Mouse (Mus musculus) kidney, adult 2 months (tissue): Measurements from ENCODE around the gene Cdh13. TPM values are rescaled to one million over a fixed set of nuclear protein-coding genes. Genes with fewer than 3 reads are reported as not detected.
"Not testable (repeated sequence)": the region's sequence is repeated elsewhere in the genome, so short reads cannot be mapped to it uniquely, and the experiment has no call there.

Experiments
- DNase-seq: peaks from one replicate; pipeline ENCODE4 v3.0.0; 2021
- H3K27ac ChIP-seq: fragments of 200-500 bp; 2 replicates; pipeline ENCODE4 v1.5.1; 2012; ENCODE audit warnings: low read depth, low read length, control low read depth, inconsistent platforms; ENCODE audit not compliant: insufficient read depth
- H3K27me3 ChIP-seq: fragments of 200-500 bp; replicated peaks from 2 replicates; pipeline ENCODE4 v1.6.1; 2012; ENCODE audit warnings: mild to moderate bottlenecking, moderate library complexity, low read length, inconsistent platforms; ENCODE audit not compliant: control insufficient read depth, insufficient read depth
- H3K36me3 ChIP-seq: fragments of 200-500 bp; 2 replicates; pipeline ENCODE4 v1.6.1; 2012; ENCODE audit warnings: mild to moderate bottlenecking, moderate library complexity, low read length, inconsistent platforms; ENCODE audit not compliant: control insufficient read depth, insufficient read depth
- H3K4me1 ChIP-seq: fragments of 200-500 bp; 2 replicates; pipeline ENCODE4 v1.6.1; 2011; ENCODE audit warnings: low read length; ENCODE audit not compliant: control insufficient read depth, insufficient read depth
- H3K4me3 ChIP-seq: fragments of 200-500 bp; 2 replicates; pipeline ENCODE4 v1.5.1; 2011; ENCODE audit warnings: mild to moderate bottlenecking, low read depth, low read length, control low read depth; ENCODE audit not compliant: insufficient read depth
- CTCF ChIP-seq: fragments of 200-500 bp; conservative IDR thresholded peaks from 2 replicates; pipeline ENCODE4 v1.5.1; 2011; ENCODE audit warnings: low read depth, mild to moderate bottlenecking, control low read depth, low read length, moderate library complexity, mixed read lengths; ENCODE audit not compliant: insufficient read depth, insufficient read length
- POLR2A ChIP-seq: fragments of 200-500 bp; IDR thresholded peaks from one replicate; pipeline ENCODE4 v1.6.1; 2011; ENCODE audit warnings: low read depth, low read length, control low read depth
- WGBS: fragments of 180-500 bp; shearing (Covaris S2); methylation state at CpG from one replicate; pipeline ENCODE4 v1.1.7; 2018; 5-methylcytosine and 5-hydroxymethylcytosine counted together
- polyA plus RNA-seq: library from polyadenylated mRNA; depleted of rRNA; stranded (reverse); fragments of >200 nt; gene quantifications from 2 replicates; pipeline ENCODE4 v1.2.3, GENCODE M21; 2012

Gene Cdh13
- polyA plus RNA-seq, 1 experiment: 11.6 TPM

- Histone ChIP-seq H3K4me3 (peak overlapping the region; percentile 87), H3K27me3 (no peaks in the 10 kb centered on the region), H3K27ac (no peak overlapping the region), H3K4me1 (no peaks in the 10 kb centered on the region), H3K36me3 (no peaks in the 10 kb centered on the region)
- TF ChIP-seq POLR2A (no peak), CTCF (no peak)
- WGBS: 41% methylated on average over 22 of the region's 22 CpGs
- DNase-seq: no peak
These were observed 1061.6 kb downstream of the Cdh13 start for GRCm38 (mm10) chr8:119345029-119345682.

DNA sequence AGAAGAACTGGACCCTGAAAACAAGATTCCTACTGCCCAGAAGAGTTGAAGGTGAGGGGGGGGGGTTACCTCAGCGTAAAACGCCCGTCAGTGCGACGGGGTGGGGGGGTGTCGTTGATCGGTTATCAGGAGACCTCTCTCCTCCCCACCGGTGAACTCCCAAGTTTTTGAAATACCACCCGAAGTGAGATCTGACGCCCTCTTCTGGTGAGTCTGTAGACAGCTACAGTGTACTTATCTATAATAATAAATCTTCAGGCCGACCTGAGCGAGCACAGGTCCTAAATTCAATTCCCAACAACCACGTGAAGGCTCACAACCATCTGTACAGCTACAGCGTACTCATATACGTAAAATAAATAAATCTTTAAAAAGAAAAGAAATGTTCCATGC, 1062.1 kb downstream of the Cdh13 start:
- Histone ChIP-seq H3K27ac (no peak overlapping the region), H3K27me3 (no peaks in the 10 kb centered on the region), H3K36me3 (no peaks in the 10 kb centered on the region), H3K4me1 (no peaks in the 10 kb centered on the region), H3K4me3 (no peak overlapping the region)
- WGBS: 84% methylated on average over 15 of the region's 15 CpGs
- TF ChIP-seq POLR2A (no peak), CTCF (no peak)
- no peak for DNase-seq

DNA sequence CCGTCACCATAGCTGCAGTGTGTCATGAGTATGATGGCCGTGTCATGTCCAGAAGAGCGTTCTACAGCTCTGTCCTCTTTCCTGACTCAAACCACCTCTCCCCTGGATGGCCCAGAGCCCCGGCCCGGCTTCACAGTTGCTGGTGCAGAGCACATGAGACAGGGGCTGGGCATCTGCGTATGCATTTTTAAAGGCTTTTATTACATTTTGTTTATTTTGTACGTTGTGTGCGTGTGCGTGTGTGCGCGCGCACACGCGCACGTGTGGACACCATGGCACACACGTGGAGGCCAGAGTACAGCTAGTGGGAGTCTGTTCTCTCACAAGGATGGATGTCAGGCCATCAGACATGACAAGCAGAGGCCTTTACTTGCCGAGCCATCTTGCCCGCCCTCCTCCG, 1068.1 kb downstream of the Cdh13 start:
- TF ChIP-seq CTCF (no peak), POLR2A (no peak)
- WGBS: 93% methylated on average over 19 of the region's 19 CpGs

DNA sequence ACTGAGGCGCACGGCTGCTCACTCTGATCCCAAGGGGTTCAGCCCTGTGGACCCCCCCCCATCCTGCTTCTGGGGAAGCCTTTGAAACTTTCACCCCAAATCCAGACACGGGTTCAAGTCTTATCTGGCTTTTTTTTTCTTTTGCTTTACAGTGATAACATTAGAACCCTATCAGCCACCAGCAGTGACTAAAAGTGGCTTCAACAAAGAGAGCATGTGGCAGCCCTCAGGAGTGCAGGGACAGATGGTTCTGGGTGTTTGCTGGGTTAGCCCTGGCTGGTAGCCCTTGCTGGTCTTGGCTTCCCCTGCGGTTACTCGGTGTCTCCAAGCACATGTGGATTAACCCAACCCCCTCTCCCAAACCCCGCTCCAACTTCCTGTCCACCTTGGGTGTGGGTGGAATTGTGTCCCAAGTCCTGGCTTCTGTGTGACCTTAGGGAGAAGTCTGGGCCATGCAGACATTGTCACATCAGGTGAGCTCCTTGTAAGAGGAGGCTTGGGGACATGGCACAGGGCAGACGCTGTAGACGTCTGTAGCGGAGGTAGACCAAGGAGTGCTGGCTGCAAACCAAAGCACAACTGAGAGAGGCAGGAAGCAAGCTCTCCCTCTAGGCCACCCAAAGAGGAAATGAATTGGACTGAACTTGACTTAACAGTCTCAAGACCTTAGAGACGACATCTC, 1069.6 kb downstream of the Cdh13 start:
- Histone ChIP-seq H3K27me3 (no peaks in the 10 kb centered on the region), H3K27ac (no peak overlapping the region), H3K4me3 (no peak overlapping the region), H3K4me1 (no peaks in the 10 kb centered on the region), H3K36me3 (no peaks in the 10 kb centered on the region)
- no peak for TF ChIP-seq CTCF
- no peak for TF ChIP-seq POLR2A
- WGBS: 75% methylated on average over 10 of the region's 10 CpGs
- no peak for DNase-seq

More for the DNA sequence above, 1068.1 kb downstream of the Cdh13 start:
- DNase-seq: no peak
- no peaks in the 10 kb centered on the region for H3K36me3 ChIP-seq
- H3K27me3 ChIP-seq: no peaks in the 10 kb centered on the region
- H3K4me3 ChIP-seq: no peak overlapping the region
- no peak overlapping the region for H3K27ac ChIP-seq
- H3K4me1 ChIP-seq: no peaks in the 10 kb centered on the region

- H3K4me3 ChIP-seq: no peak overlapping the region
- H3K36me3 ChIP-seq: no peaks in the 10 kb centered on the region
- 84% methylated on average over 6 of the region's 6 CpGs for WGBS
- TF ChIP-seq POLR2A (no peak), CTCF (no peak)
- no peaks in the 10 kb centered on the region for H3K4me1 ChIP-seq
- H3K27me3 ChIP-seq: no peaks in the 10 kb centered on the region
- DNase-seq: no peak
- no peak overlapping the region for H3K27ac ChIP-seq
These were observed 1070.1 kb downstream of the Cdh13 start for GRCm38 (mm10) chr8:119353659-119354023.

- H3K27me3 ChIP-seq, H3K4me1 ChIP-seq, H3K27ac ChIP-seq, H3K4me3 ChIP-seq, DNase-seq, H3K36me3 ChIP-seq: not testable (repeated sequence)
- TF ChIP-seq CTCF: peak; percentile 46
- 69% methylated on average over 5 of the region's 5 CpGs for WGBS
These were observed 1073.1 kb downstream of the Cdh13 start for GRCm38 (mm10) chr8:119356631-119357030.

DNA sequence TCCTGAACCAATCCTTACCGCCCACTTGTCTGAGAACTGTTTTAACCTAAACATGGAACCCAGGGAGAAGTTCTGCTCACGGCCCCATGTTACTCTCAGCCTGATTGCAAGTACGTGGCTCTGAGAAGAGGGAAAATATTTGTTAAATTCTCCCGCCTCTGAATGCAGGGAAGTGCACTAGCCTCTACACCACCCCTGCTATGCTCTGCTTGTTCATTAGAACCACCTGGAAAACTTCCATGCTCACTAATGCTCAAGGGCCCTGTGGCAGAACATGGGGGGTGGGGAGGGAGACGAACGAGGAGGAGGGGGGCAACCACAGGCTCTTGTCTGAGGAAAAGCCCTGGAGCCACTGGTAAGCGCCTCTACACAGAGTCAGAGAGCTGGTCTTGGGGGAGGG, 1074.6 kb downstream of the Cdh13 start:
- no peak for DNase-seq
- TF ChIP-seq CTCF (no peak), POLR2A (no peak)
- WGBS: 73% methylated on average over 7 of the region's 7 CpGs
- Histone ChIP-seq H3K4me3 (no peak overlapping the region), H3K27ac (no peak overlapping the region), H3K36me3 (no peaks in the 10 kb centered on the region), H3K27me3 (no peaks in the 10 kb centered on the region), H3K4me1 (no peaks in the 10 kb centered on the region)
